Mouse (Mus musculus) gastrocnemius, adult 2 months (tissue): Measurements from ENCODE around the gene Tbc1d10a. TPM values are rescaled to one million over a fixed set of nuclear protein-coding genes. Genes with fewer than 3 reads are reported as not detected.

Experiments used
- DNase-seq: peaks from one replicate; pipeline ENCODE4 v3.0.0; 2022
- H3K27ac ChIP-seq: fragments of 200-600 bp; 2 replicates; pipeline ENCODE4 v1.8.1; 2022; ENCODE audit warnings: mild to moderate bottlenecking
- H3K4me3 ChIP-seq: fragments of 200-600 bp; 2 replicates; pipeline ENCODE4 v1.8.1; 2022; ENCODE audit warnings: mild to moderate bottlenecking, moderate library complexity
- CTCF ChIP-seq: fragments of 200-600 bp; IDR thresholded peaks from 2 replicates; pipeline ENCODE4 v1.8.1; 2022; ENCODE audit warnings: antibody characterized with exemption, mild to moderate bottlenecking, moderate library complexity
- intact Hi-C: fragments of 180-260 bp; cut with DNase I; formaldehyde crosslinking; loops from one replicate; pipeline ENCODE4 v1.15.1; 2025
- long read RNA-seq, 2 experiments: library from polyadenylated mRNA; stranded (forward); transcript quantifications; one replicate each; pipeline ENCODE4 v2.0.0; 2021
- total RNA-seq, 2 experiments: library from RNA; stranded (reverse); gene quantifications; 2 replicates each; pipeline ENCODE4 v1.2.3; 2021

Gene Tbc1d10a
- 1 to 10 TPM; 3.1 to 5.2 TPM for total RNA-seq
- long read RNA-seq, experiment 1, transcript Tbc1d10a-201 (9 exons, 1,957 nt), result major isoform, 11 of 13 reads
- long read RNA-seq, experiment 1, partial matches to known transcripts, result 1 of 13 reads
- long read RNA-seq, experiment 1, other reads (novel, unspliced or antisense), result 1 of 13 reads
- long read RNA-seq, experiment 2, partial matches to known transcripts, result 0 of 7 reads
- long read RNA-seq, experiment 2, other reads (novel, unspliced or antisense), result 4 of 7 reads

DNA sequence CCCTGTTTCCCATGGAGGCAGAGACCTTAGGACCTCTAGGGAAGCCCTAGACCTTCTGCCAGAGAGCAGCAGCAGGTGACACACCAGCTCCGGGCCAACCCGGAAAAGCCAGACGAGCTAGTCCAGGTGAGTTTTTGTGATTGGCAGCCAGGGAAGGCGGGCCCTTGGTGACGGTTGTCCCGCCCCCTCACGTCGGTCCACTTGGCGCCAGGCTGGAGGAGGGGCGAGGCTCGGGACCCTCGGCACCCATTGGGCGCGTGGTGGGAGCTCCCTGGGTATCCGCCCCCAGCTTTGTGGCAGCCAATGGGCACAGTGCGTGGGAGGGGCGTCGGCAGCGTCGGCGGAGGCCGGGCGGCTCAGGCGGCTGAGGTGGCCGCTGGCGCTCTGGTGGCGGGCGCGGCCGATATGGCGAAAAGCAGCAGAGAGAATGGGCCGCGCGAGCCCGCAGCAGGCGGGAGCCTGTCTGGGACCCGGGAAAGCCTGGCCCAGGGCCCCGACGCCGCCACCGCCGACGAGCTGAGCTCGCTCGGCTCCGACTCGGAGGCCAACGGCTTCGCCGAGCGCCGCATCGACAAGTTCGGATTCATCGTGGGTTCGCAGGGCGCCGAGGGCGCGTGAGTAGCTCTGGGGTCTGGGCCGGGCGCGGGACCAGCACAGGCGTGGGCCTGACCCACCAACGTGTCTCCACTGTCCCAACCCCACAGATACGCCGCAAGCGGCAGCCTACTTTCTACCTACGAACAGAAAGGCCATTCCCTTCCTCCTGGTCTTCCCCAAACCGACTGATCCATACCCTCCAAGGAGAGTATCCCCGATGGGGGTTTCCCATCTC, at the start of gene Tbc1d10a:
Gene Tbc1d10a, plus strand, starts transcription at position 304 of the 832 bp plus-strand sequence.
- peak within 1 kb of the TSS; percentile 90 for H3K4me3 ChIP-seq
- peak within 1 kb of the TSS; percentile 93 for H3K27ac ChIP-seq
- DNase-seq, result peak; percentile 99
- TF ChIP-seq CTCF, result peak; percentile 25; the same call in 1 of the 2 replicates
- intact Hi-C loops, result no loop called here

DNA sequence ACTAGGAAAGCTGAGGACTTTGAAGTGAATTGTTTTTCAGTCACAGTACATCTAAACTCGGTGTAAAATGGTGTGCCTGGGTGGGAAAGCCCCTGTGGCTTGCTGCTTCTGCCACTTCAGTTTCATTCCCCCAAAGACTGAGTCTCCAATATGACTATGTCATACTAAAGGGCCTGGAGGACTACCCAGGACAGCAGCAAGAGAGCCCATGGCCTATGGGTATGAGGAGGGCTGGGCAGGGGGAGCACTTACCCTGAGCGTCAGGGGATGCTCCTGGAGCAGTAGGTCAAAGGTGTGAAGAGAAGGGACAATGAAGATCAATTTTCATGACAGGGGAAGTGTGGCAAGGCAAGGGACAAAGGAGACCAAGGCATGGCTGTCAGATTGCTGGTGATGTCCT, 47.6 kb upstream of the Tbc1d10a start:
- DNase-seq, result no peak
- Histone ChIP-seq H3K4me3 (no peak overlapping the region), H3K27ac (no peak overlapping the region)
- intact Hi-C loops, result no loop called here
- no peak for TF ChIP-seq CTCF

DNA sequence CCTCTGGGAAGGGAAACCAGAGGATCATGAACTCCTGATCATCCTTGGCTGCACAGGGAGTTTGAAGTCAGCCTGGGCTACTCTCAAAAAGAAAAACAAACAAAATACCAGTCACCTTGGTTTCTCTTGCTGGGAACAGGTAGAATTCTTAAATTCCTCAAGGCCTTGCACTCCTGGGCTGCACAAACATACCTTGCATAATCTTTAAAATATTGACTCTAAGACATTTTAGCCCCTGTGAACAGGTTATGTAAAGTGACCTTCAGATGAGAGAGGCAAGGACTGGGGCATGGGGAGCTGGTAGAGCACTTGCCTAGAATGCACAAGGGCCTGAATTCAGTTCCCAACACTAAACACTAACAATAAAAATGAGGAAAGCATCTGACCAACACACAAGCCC, 45.1 kb upstream of the Tbc1d10a start:
- intact Hi-C loops, result no loop called here
- H3K4me3 ChIP-seq, result no peak overlapping the region
- no peak for TF ChIP-seq CTCF
- H3K27ac ChIP-seq, result no peak overlapping the region
- DNase-seq, result no peak

DNA sequence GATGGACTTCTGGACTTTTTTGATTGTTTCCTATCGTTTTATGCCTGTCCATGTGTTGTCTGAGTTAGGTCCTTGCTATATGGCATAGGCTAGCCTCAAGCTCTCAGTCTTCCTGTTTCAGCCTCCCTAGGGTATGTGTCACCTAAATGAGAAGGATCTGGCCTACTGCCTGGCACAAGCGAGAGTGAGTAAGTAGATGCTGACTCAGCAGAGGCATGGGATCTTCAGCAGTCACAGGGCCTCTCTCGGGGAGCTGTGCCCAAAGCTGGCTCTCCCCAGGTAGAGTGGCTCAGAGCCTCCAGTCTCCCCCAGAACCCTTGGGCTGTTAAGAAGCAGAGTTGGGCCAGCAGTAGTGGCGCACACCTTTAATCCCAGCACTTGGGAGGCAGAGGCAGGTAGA, 44.2 kb upstream of the Tbc1d10a start:
- no peak overlapping the region for H3K27ac ChIP-seq
- no peak for DNase-seq
- no peak overlapping the region for H3K4me3 ChIP-seq
- TF ChIP-seq CTCF, result no peak
- intact Hi-C loops, result no loop called here

DNA sequence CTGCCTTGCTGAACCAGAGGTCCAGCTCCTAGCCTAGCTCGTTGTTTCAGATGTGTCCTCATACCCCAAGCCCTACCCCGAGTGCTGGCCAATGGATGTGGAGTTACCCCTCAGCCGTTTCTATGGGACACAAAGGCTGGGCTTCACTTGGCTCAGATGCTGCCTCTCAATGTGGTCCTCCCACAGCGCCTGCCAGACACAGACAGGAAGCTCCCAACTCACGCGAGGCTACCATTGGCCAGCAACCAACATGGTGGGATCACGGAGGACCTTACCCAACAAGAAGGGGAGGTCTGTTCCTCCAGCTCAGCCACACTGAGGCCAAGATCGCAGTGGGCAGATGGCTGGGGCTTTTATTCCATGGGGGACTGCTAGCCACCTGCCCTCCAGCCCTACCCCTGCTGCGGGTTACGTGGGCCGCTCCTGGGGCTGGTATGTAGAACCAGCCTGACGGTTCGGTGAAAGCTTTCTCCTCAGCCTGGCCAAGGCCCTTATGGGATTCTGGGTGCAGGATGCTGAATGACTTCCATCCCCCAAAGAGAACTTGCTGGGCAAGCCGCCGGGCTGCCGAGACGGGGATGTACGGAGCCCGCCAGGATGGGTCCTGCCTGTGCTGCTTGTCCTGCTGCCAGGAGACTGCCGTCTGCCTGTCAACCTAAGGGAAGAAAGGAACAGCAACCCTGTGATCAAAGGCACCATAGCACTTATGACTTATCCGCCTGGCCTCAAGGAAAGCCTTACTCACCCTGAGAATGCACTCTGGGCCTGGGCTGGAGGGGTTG, 43.1 kb upstream of the Tbc1d10a start:
- no peak overlapping the region for H3K4me3 ChIP-seq
- no peak for TF ChIP-seq CTCF
- H3K27ac ChIP-seq, result no peak overlapping the region
- intact Hi-C loops, result no loop called here
- DNase-seq, result no peak

DNA sequence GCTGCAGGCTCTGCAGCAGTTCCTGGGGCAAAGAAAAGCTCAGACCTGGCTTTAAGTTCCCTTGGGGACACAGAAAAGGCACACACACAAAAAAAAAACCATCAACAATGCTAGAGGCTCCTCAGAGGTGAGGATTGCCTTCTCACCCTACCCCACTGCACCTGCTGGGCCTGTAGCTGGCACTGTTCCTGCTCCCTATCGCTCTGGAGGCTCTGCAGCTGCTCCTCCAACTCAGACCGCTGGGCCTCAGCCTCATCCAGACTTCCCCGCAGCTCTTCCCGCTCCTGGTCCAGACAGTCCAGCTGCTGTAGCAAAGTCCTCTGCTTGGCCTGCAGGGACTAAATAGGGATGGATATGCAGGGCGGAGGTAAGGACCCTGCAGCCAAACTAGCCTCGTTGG, 40.2 kb upstream of the Tbc1d10a start:
- no peak overlapping the region for H3K27ac ChIP-seq
- intact Hi-C loops, result no loop called here
- no peak overlapping the region for H3K4me3 ChIP-seq
- peak; percentile 34 for DNase-seq
- TF ChIP-seq CTCF, result no peak

DNA sequence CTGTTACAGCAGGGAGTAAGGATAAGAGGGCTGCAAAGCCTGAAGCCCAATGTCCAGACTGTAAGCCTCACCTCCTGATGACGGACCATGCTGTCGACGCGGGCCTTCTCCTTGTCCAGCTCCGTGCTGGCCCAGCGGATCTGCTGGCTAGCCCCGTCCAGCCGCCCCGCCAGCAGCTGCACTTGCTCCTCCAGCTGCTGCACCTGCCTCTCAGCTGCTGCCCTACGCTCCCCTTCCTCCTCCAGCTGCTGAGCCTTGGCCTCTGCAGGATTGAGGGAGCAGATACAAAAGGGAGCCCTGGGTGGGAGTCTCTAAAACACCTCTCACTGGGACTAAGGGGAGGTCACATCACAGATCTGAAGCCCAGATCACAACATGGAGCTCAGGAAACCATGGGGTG, 39.5 kb upstream of the Tbc1d10a start:
- DNase-seq, result no peak

DNA sequence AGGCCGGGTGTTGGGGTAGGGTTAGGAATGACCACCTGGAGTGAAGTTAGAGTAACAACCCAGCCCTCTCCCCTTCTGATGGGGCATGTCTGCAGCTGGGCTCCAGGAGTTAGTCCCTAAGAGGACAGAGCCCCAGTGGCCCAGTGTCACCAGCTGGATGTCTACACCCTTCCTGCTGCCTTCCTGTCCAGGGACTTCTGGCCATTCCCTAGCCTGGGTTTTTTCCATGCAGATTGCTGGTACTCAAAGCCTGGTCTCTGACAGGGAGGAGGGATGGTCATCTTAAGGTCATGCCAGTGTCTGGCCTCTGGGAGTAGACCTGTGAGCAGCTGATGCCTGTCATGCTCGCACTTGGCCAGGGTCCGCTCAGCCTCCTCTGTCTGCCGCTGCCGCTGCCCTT, 38.5 kb upstream of the Tbc1d10a start:
- no peak for DNase-seq
- H3K27ac ChIP-seq, result peak overlapping the region; percentile 74
- TF ChIP-seq CTCF, result no peak
- H3K4me3 ChIP-seq, result peak overlapping the region; percentile 2; the same call in 1 of the 2 replicates
- intact Hi-C loops, result no loop called here

More for the DNA sequence above, 39.5 kb upstream of the Tbc1d10a start:
- TF ChIP-seq CTCF, result no peak
- H3K4me3 ChIP-seq, result no peak overlapping the region
- peak overlapping the region; percentile 74; the same call in 1 of the 2 replicates for H3K27ac ChIP-seq
- intact Hi-C loops, result no loop called here

DNA sequence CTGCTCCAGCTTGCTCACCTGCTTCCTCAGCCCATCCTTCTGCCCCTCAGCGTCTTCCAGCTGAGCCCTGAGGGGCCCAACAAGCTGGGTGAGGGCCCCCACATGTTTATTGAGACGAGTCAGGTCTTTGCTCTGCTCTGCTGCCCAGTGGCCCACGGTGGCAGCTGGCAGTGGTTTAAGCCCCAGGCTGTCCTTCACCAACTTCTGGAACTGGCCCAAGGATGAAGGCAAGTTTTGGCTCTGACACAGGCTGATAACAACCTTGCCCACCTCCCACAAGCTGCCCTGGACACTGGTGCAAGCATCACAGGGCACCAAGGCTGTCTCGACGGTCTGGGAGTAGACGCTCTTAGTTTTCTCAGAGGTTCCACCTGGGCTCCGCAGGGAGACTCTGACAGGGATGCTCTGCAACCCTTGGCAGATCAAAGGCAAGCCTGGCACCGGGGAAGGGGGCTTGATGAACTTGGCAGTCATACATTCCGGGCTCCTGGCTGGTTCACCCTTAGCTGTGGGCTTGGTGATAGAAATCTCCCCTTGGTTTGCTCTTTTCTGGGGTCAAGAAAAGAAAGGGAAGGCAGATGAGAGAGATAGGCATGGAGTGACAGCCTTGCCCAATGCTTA, 37.9 kb upstream of the Tbc1d10a start:
- peak overlapping the region; percentile 74 for H3K27ac ChIP-seq
- DNase-seq, result no peak
- intact Hi-C loops, result no loop called here
- no peak overlapping the region; the same call in 1 of the 2 replicates for H3K4me3 ChIP-seq
- TF ChIP-seq CTCF, result no peak

DNA sequence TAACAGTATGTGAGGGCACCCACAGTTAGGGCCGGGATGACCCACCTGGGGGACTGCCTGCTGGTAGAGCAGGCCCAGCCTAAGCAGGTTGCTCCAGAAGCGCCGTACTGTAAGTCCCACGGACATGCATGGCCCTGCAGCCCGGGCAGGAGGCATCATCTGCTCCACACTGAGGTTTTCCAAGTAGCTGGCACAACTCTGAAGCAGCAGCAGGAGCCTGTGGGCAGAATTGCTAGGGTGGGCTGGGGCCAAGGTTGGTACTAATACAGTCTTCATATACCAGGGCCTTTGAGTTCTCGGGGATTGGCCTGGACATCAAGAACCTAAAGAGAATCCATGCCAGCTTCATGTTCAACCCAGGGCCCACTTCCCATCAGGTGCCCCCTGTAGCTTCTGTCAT, 36.7 kb upstream of the Tbc1d10a start:
- no peak overlapping the region for H3K4me3 ChIP-seq
- no peak for TF ChIP-seq CTCF
- no peak for DNase-seq
- intact Hi-C loops, result no loop called here
- H3K27ac ChIP-seq, result no peak overlapping the region

DNA sequence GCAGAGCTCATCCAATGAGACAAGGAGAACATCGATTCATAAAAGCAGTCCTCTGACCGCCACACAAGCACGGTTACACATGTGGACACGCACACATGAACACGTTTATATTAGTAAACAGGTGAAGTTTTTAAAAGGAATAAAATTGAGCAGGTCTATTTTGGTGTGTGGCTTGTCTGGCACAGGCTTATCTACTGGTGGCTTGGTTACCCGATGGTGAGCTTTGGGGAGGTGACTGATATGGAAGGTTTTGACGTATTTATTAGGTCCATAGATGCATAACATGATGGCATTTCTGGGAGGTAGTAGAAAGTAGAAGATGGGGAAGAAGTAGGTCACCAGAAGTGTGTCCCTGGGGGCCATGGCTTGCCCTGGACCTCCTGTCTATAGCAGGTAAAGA, 32.9 kb upstream of the Tbc1d10a start:
- Histone ChIP-seq H3K4me3 (no peak overlapping the region), H3K27ac (no peak overlapping the region)
- no peak for DNase-seq
- TF ChIP-seq CTCF, result no peak
- intact Hi-C loops, result no loop called here

DNA sequence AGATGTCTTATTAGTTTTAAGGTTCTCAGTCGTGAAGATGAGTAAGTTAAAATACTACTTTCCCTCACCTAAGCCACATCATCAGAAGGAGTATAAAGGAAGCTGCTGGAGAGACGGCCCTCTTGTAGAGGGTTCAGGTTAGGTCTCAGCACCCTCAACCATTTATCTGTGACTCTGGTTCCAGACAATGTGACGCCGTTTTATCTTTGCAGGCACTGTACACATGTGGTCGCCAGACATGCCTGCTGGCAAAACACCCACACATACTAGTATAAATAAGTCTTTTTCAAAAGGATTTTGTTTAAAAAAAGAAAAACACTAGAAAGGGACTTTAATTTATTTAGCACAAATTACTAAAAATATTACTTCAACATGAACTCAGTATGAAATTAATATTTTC, 30.9 kb upstream of the Tbc1d10a start:
- Histone ChIP-seq H3K27ac (no peak overlapping the region), H3K4me3 (no peak overlapping the region)
- intact Hi-C loops, result no loop called here
- DNase-seq, result no peak
- no peak for TF ChIP-seq CTCF

DNA sequence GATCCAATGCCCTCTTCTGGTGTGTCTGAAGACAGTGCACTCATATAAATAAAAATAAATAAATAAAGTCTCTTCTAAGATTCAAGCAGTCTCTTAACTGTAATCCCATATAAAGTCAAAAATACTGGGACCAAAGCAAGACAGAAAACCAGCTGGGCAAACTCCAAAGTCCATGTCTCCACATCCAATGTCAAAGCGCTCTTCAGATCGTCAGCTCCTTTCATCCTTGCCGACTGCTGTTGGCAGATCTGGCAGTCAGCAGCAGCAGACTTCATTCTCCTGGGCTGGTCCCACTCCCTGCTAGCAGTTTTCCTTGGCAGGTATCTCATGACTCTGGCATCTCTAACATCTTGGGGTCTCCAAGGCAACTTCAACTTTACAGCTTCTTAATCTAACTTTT, 27.9 kb upstream of the Tbc1d10a start:
- no peak for TF ChIP-seq CTCF
- H3K27ac ChIP-seq, result no peak overlapping the region
- no peak overlapping the region for H3K4me3 ChIP-seq
- intact Hi-C loops, result no loop called here
- DNase-seq, result no peak
